Mouse (Mus musculus): ENCODE measurements at regions not wholly inside any gene's neighbourhood (a gene's known extent, or its start where the extent isn't known, plus 50 kb on each side); places are given as distances from the start of the nearest gene placed in this dataset.
"Not testable (repeated sequence)": the region's sequence is repeated elsewhere in the genome, so short reads cannot be mapped to it uniquely, and the experiment has no call there.

DNA sequence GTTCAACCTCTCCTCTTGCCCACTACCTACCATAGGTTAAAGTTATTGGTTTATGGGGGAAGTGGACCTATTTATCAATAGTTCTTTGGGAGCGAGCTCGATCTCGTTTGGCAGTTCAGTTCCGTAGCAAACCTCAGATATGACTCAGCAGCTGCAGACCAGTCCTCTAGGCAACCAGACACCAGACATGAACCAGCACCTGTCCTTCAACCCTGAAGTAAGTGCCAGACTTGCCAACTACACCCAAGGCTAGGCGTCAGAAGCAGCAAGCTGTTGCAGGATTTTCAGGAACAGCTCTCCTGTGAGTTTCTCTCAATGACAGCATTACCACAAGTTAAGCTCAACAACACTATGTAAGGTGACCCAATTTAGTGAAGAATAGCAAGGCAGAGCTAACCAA is 53.3 kb upstream of the Trdn start:
- no peak for DNase-seq (ENCODE audit: extremely low spot score in 1 of 2, low spot score in 1 of 2)

DNA sequence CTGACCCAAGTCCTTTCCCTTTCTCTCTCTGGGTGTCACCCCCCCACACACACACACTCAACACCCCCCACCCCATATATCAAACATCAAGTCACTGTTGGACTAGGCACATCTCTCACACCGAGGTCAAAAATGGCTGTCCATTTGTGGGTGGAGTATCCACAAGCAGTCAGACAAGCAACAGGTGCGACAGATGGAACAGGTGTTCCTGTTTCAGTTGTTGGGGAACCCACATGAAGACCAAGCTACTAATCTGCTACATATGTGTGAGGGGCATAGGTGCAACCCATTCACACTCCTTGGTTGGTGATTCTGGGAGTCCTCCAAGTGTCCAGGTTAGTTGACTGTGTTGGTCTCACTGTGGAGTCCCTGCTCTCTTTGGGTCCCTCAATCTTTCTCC is 58.1 kb upstream of the Trdn start:
- DNase-seq (ENCODE audit: extremely low spot score in 1 of 2, low spot score in 1 of 2) = no peak

DNA sequence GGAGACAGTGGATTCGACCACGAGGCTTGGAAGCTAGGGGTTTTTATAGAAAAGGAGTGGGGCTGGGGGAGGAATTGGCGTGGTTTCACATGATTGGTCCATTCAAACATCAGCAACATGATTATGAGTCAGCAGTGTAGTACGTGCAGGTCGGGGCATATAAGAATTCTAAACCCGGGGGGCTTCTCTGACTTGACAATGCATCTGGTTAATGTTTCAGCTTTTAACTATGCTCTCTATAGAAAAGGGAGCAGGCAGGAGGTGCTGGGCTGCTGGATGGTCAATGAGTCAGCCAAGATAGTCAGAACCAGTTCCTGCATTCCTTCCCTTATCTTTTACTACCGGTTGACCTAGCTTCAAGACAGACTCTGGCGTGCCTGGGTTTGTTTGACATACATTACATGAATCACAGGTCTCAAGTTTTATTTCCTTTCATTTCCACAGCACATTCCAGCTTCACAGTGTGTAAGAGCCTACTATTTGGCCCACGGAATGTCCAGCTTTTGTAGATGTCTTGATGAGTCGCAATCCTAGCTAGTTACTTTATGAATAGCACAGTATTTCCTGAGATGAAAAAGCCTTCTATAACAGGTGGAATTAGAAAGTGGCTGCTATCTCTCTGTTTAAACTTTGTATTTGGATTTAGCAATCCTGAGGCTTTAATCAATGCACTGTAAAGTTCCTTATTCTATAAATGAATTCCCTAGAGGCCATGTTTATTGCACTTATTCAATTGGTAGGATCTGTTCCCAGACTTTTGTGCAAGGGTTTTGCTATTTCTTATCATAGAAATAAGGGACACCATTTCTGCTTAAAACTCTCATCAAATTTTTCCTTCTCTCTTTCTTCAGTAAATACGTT is 94.7 kb upstream of the Nkain2 start:
- no peak for DNase-seq (ENCODE audit: extremely low spot score in 1 of 2, low spot score in 1 of 2)

DNA sequence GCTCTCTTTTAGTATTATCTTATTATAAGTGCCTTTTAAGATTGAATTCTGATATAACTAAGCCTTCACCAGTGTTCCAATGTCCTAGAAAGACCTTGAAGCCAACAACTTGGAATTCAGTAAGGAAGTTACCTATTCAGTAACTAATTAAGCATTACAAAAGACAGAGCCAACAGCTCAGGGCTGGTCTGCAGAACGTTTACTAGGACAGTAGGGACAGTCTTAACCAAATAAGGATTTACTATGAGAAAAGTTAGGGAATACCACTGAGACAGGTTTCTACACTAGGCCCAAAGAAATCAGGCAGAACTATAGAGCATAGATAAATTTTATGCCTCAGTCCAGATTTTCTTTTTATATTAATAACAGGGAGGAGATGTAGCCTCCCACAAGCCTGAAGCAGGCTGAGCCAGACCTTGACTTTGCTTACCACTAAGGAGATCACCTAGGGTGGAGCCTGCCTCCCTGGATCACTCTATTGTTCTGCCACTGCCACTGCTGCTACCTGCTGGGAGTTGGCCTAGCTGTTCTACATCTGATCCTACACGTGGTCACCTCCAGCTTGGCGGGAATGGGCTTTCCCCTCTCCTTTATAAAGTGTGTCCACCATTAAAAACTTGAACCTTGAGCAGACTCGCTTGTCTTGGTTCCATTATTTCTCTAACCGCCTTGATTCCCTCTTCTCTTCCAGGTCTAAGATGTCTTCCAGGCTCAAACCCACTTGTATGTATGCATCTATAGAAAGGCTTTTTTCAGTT is 68.2 kb upstream of the Nkain2 start:
- not testable (repeated sequence) for DNase-seq (ENCODE audit: extremely low spot score in 1 of 2, low spot score in 1 of 2)

DNA sequence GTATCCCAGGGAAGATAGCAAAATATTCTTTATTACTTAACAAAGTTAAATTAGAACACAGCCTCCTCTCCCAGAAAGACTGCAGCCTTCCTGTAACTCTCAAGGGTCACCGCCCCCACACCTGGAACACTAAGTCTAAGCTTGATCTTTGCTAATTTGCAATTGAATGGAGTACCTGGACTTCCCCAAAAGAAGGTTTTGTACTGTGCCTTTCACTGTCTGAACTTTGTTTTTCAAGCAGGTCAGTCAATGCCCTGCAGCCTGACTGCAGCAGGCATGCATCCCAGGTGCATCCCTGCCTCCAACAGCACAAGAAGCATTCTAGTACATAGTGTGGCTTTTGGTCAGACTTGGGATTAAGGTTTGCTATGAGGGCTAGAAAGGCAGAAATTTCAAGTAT is 67.2 kb upstream of the Nkain2 start:
- not testable (repeated sequence) for DNase-seq (ENCODE audit: extremely low spot score in 1 of 2, low spot score in 1 of 2)

DNA sequence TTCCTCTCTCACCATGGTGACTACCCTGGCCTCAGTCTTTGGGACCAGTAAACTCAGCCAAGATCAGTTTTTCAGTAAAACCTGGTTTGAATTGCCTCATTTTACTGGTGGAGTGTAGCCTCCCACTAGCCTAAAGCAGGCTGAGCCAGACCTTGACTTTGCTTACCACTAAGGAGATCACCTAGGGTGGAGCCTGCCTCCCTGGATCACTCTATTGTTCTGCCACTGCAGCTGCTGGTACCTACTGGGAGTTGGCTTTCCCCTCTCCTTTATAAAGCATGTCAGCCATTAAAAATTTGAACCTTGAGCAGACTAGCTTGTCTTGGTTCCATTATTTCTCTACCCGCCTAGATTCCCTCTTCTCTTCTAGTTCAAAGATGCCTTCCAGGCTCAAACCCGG is 63.5 kb upstream of the Nkain2 start:
- not testable (repeated sequence) for DNase-seq (ENCODE audit: extremely low spot score in 1 of 2, low spot score in 1 of 2)

DNA sequence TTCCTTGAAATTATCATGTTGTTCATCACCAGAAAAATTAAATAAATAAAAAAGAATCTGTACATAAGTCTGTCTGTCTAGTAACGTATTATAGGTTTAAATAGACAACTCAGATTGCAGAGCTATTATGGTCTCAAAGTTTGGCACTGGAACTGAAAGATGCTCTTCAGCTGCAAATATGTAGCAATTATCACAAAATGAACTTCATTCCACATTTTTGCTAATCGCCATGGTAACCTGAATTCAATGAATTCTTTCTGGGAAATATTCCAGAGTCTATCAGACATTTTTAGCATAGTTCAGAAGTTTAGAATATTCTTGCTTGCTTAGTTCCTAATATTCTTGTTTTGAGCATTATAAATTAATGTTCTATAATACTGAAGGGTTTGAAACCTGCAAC is 62.2 kb upstream of the Nkain2 start:
- DNase-seq (ENCODE audit: extremely low spot score in 1 of 2, low spot score in 1 of 2) = peak in 1 of 2 experiments; percentile 41

DNA sequence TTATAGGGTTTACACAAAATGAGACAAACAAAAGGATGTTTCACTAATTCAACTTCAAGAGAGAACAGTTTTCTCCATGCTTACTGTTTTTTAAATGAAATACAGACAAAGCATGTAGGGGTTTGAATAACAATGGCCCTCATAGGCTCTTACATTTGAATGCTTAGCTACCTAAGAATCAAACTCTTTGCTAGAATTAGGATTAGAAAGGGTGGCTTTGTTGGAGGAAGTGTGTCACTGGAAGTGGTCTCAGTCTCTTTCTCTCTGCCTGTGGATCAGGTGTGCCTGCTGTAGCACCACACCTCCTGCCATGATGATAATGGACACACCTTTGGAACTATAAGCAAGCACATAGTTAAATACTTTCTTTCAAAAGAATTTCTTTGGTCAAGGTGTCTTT is 52.8 kb upstream of the Nkain2 start:
- no peak for DNase-seq (ENCODE audit: extremely low spot score in 1 of 2, low spot score in 1 of 2)
